Mouse (Mus musculus) heart, embryonic 12.5 days (tissue): Measurements from ENCODE around the gene Smarca2. TPM values are rescaled to one million over a fixed set of nuclear protein-coding genes. Genes with fewer than 3 reads are reported as not detected.
"Not testable (repeated sequence)": the region's sequence is repeated elsewhere in the genome, so short reads cannot be mapped to it uniquely, and the experiment has no call there.

ENCODE experiments used
- ATAC-seq: fragments of 200-750 bp; cut with Nextera tagmentation; 2 replicates; pipeline ENCODE4 v1.8.0; 2017; ENCODE audit warnings: moderate TSS enrichment, moderate library complexity; ENCODE audit not compliant: insufficient number of reproducible peaks, low FRiP score
- H3K27ac ChIP-seq: fragments of 300-500 bp; sonication (generic); 2 replicates; pipeline ENCODE4 v1.5.1; 2016; ENCODE audit warnings: mild to moderate bottlenecking, moderate library complexity; ENCODE audit not compliant: poor library complexity, severe bottlenecking
- H3K27me3 ChIP-seq: fragments of 300-500 bp; sonication (generic); replicated peaks from 2 replicates; pipeline ENCODE4 v1.6.1; 2016; ENCODE audit warnings: mild to moderate bottlenecking, moderate library complexity
- H3K36me3 ChIP-seq: fragments of 300-500 bp; sonication (generic); 2 replicates; pipeline ENCODE4 v1.6.1; 2016; ENCODE audit warnings: mild to moderate bottlenecking, moderate library complexity
- H3K4me1 ChIP-seq: fragments of 300-500 bp; sonication (generic); replicated peaks from 2 replicates; pipeline ENCODE4 v1.6.1; 2016; ENCODE audit warnings: mild to moderate bottlenecking
- H3K4me2 ChIP-seq: fragments of 300-500 bp; sonication (generic); 2 replicates; pipeline ENCODE4 v1.6.1; 2016; ENCODE audit warnings: mild to moderate bottlenecking, moderate library complexity
- H3K4me3 ChIP-seq: fragments of 300-500 bp; sonication (generic); 2 replicates; pipeline ENCODE4 v1.5.1; 2016; ENCODE audit warnings: mild to moderate bottlenecking
- H3K9ac ChIP-seq: fragments of 300-500 bp; sonication (generic); 2 replicates; pipeline ENCODE4 v1.6.1; 2016; ENCODE audit warnings: mild to moderate bottlenecking, moderate library complexity
- H3K9me3 ChIP-seq: fragments of 300-500 bp; sonication (generic); replicated peaks from 2 replicates; pipeline ENCODE4 v1.6.1; 2016; ENCODE audit warnings: mild to moderate bottlenecking, moderate library complexity
- whole genome bisulfite sequencing: fragments of 180-500 bp; shearing (Covaris S2); methylation state at CpG from one replicate; pipeline ENCODE4 v1.1.7; 2016; 5-methylcytosine and 5-hydroxymethylcytosine counted together
- polyA plus RNA-seq: library from polyadenylated mRNA; unstranded; fragments of >200 nt; fragmentation: Nextera tagmentation; extraction: Ambion mirVana; gene quantifications from 2 replicates; pipeline ENCODE4 v1.2.1, GENCODE M21; 2016

Smarca2 gene
- polyA plus RNA-seq, 1 experiment from 2014 or later = 31.0 TPM

- H3K27me3 ChIP-seq = no peaks in the 10 kb centered on the region
- no peak for ATAC-seq
- WGBS = 69% methylated on average over 7 of the region's 7 CpGs
These were observed 53.5 kb downstream of the Smarca2 start for GRCm38 (mm10) chr19:26658324-26658723.

GRCm38 (mm10) chr19:26659976-26660375 lies 55.1 kb downstream of the Smarca2 start:
- no peak overlapping the region for H3K9ac ChIP-seq
- no peak overlapping the region for H3K4me3 ChIP-seq
- H3K36me3 ChIP-seq = peaks cover 4% of the 10 kb centered on the region; the same call in 1 of the 2 replicates
- no peak overlapping the region for H3K27ac ChIP-seq
- 0 out of 2 replicates have a peak, but pooled peaks cover 3% of the 10 kb centered on the region for H3K4me1 ChIP-seq
- 80% methylated on average over 5 of the region's 5 CpGs for WGBS
- no peaks in the 10 kb centered on the region for H3K27me3 ChIP-seq
- no peaks in the 10 kb centered on the region for H3K9me3 ChIP-seq
- ATAC-seq = no peak
- H3K4me2 ChIP-seq = no peak overlapping the region

More at GRCm38 (mm10) chr19:26658324-26658723, 53.5 kb downstream of the Smarca2 start:
- no peaks in the 10 kb centered on the region for H3K9me3 ChIP-seq
- H3K4me3 ChIP-seq = no peak overlapping the region
- no peak overlapping the region for H3K9ac ChIP-seq
- H3K4me2 ChIP-seq = no peak overlapping the region
- H3K36me3 ChIP-seq = peaks cover 11% of the 10 kb centered on the region; the same call in 1 of the 2 replicates
- H3K4me1 ChIP-seq = 0 out of 2 replicates have a peak, but pooled peaks cover 3% of the 10 kb centered on the region
- H3K27ac ChIP-seq = no peak overlapping the region

- Histone ChIP-seq H3K4me1 (0 out of 2 replicates have a peak, but pooled peaks cover 3% of the 10 kb centered on the region), H3K4me2 (no peak overlapping the region), H3K36me3 (no peaks in the 10 kb centered on the region; the same call in 1 of the 2 replicates), H3K4me3 (no peak overlapping the region), H3K9ac (no peak overlapping the region), H3K27me3 (no peaks in the 10 kb centered on the region), H3K9me3 (no peaks in the 10 kb centered on the region), H3K27ac (no peak overlapping the region)
- ATAC-seq = no peak
- 82% methylated on average over 3 of the region's 3 CpGs for WGBS
These were observed 56.3 kb downstream of the Smarca2 start for GRCm38 (mm10) chr19:26661198-26661597.

GRCm38 (mm10) chr19:26666303-26666702 lies 61.5 kb downstream of the Smarca2 start:
- H3K4me1 ChIP-seq = no peaks in the 10 kb centered on the region
- H3K27me3 ChIP-seq = no peaks in the 10 kb centered on the region
- no peak overlapping the region for H3K4me2 ChIP-seq
- H3K27ac ChIP-seq = no peak overlapping the region
- peaks cover 5% of the 10 kb centered on the region; the same call in 1 of the 2 replicates for H3K36me3 ChIP-seq
- H3K9ac ChIP-seq = no peak overlapping the region
- no peaks in the 10 kb centered on the region for H3K9me3 ChIP-seq
- WGBS = 68% methylated on average over 5 of the region's 5 CpGs
- no peak for ATAC-seq
- H3K4me3 ChIP-seq = no peak overlapping the region

- Histone ChIP-seq H3K36me3 (peaks cover 21% of the 10 kb centered on the region), H3K27ac (no peak overlapping the region), H3K27me3 (no peaks in the 10 kb centered on the region), H3K4me3 (no peak overlapping the region), H3K4me1 (no peaks in the 10 kb centered on the region), H3K9ac (no peak overlapping the region), H3K9me3 (no peaks in the 10 kb centered on the region), H3K4me2 (no peak overlapping the region)
- no peak for ATAC-seq
- WGBS = 74% methylated on average over 6 of the region's 6 CpGs
These were observed 65.2 kb downstream of the Smarca2 start for GRCm38 (mm10) chr19:26670089-26670488.

- peaks cover 21% of the 10 kb centered on the region for H3K36me3 ChIP-seq
- ATAC-seq, H3K27ac ChIP-seq, H3K9me3 ChIP-seq, H3K4me3 ChIP-seq, H3K4me2 ChIP-seq, H3K4me1 ChIP-seq, H3K9ac ChIP-seq, H3K27me3 ChIP-seq: not testable (repeated sequence)
These were observed 66.6 kb downstream of the Smarca2 start for GRCm38 (mm10) chr19:26671413-26671812.

- no peak for ATAC-seq
- 56% methylated on average over 6 of the region's 6 CpGs for WGBS
- Histone ChIP-seq H3K9ac (no peak overlapping the region), H3K27ac (no peak overlapping the region), H3K4me1 (no peaks in the 10 kb centered on the region), H3K27me3 (no peaks in the 10 kb centered on the region), H3K4me3 (no peak overlapping the region), H3K36me3 (peaks cover 18% of the 10 kb centered on the region), H3K4me2 (no peak overlapping the region), H3K9me3 (no peaks in the 10 kb centered on the region)
These were observed 71.1 kb downstream of the Smarca2 start for GRCm38 (mm10) chr19:26675917-26676316.

GRCm38 (mm10) chr19:26678543-26678942 lies 73.7 kb downstream of the Smarca2 start:
- Histone ChIP-seq H3K9me3 (no peaks in the 10 kb centered on the region), H3K27me3 (no peaks in the 10 kb centered on the region), H3K27ac (no peak overlapping the region), H3K9ac (no peak overlapping the region), H3K4me3 (no peak overlapping the region), H3K36me3 (peaks cover 27% of the 10 kb centered on the region), H3K4me1 (no peaks in the 10 kb centered on the region), H3K4me2 (no peak overlapping the region)
- ATAC-seq = no peak
- WGBS = 43% methylated on average over 8 of the region's 8 CpGs

- H3K9me3 ChIP-seq = no peaks in the 10 kb centered on the region
- H3K36me3 ChIP-seq = peaks cover 19% of the 10 kb centered on the region
- 57% methylated on average over 3 of the region's 3 CpGs for WGBS
- no peaks in the 10 kb centered on the region for H3K27me3 ChIP-seq
- ATAC-seq = no peak
- H3K4me3 ChIP-seq = no peak overlapping the region
- H3K4me1 ChIP-seq = no peaks in the 10 kb centered on the region
- H3K27ac ChIP-seq = no peak overlapping the region
- H3K4me2 ChIP-seq = no peak overlapping the region
- no peak overlapping the region for H3K9ac ChIP-seq
These were observed 74.8 kb downstream of the Smarca2 start for GRCm38 (mm10) chr19:26679674-26680073.

GRCm38 (mm10) chr19:26681549-26681948 lies 76.7 kb downstream of the Smarca2 start:
- WGBS = 81% methylated on average over 8 of the region's 8 CpGs
- H3K4me2 ChIP-seq = no peak overlapping the region
- H3K9ac ChIP-seq = no peak overlapping the region
- H3K4me1 ChIP-seq = no peaks in the 10 kb centered on the region
- no peak for ATAC-seq
- H3K36me3 ChIP-seq = peaks cover 23% of the 10 kb centered on the region
- no peak overlapping the region for H3K27ac ChIP-seq
- no peaks in the 10 kb centered on the region for H3K9me3 ChIP-seq
- H3K27me3 ChIP-seq = no peaks in the 10 kb centered on the region
- no peak overlapping the region for H3K4me3 ChIP-seq

- ATAC-seq = no peak
- H3K9ac ChIP-seq = no peak overlapping the region
- no peak overlapping the region for H3K27ac ChIP-seq
- peaks cover 21% of the 10 kb centered on the region for H3K36me3 ChIP-seq
- no peak overlapping the region for H3K4me3 ChIP-seq
- H3K9me3 ChIP-seq = no peaks in the 10 kb centered on the region
- no peak overlapping the region for H3K4me2 ChIP-seq
- H3K27me3 ChIP-seq = no peaks in the 10 kb centered on the region
- 83% methylated on average over 4 of the region's 4 CpGs for WGBS
- no peaks in the 10 kb centered on the region for H3K4me1 ChIP-seq
These were observed 77.3 kb downstream of the Smarca2 start for GRCm38 (mm10) chr19:26682130-26682529.

- H3K4me3 ChIP-seq = no peak overlapping the region
- peaks cover 21% of the 10 kb centered on the region for H3K36me3 ChIP-seq
- H3K4me2 ChIP-seq = no peak overlapping the region
- WGBS = 83% methylated on average over 2 of the region's 2 CpGs
- no peaks in the 10 kb centered on the region for H3K27me3 ChIP-seq
- no peak overlapping the region for H3K27ac ChIP-seq
- no peak overlapping the region for H3K9ac ChIP-seq
- no peak for ATAC-seq
- H3K9me3 ChIP-seq = no peaks in the 10 kb centered on the region
- H3K4me1 ChIP-seq = no peaks in the 10 kb centered on the region
These were observed 77.9 kb downstream of the Smarca2 start for GRCm38 (mm10) chr19:26682731-26683130.
